Mouse (Mus musculus): ENCODE data around the gene Trove2. TPM values are rescaled to one million over a fixed set of nuclear protein-coding genes. Genes with fewer than 3 reads are reported as not detected.
A peak's percentile ranks its signal among the peaks of the same experiment; 100 is the strongest.
"Not testable (repeated sequence)": the region's sequence is repeated elsewhere in the genome, so short reads cannot be mapped to it uniquely, and the experiment has no call there.

Gene Trove2
- total RNA-seq, 2 experiments from 2014 or later, result 2.5 to 2.7 TPM

GRCm38 (mm10) chr1:143739361-143740350 is 37.2 kb downstream of the Trove2 start:
- ATAC-seq (replicated peaks; ENCODE audit: poor library complexity), result peak; percentile 78

DNA sequence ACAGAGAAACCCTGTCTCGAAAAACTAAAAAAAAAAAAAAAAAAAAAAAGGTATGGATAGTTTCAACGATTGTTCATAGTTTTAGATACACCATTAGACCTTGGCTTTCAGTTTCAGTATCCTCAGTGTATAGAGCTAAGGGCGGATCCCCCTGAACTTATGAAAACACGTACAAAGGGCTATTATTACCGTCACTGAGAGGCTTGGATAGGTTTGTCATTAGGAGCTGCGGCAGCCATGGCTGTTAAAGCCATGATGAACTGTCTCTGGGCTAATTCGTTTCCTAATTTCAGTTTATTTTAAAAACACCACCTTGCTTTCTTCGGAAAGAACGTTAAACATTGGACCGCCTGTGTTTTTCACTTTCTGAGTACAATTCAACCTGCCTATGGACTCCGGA is 38.1 kb downstream of the Trove2 start:
- peak; percentile 29; the same call in 1 of the 2 replicates for ATAC-seq (replicated peaks; ENCODE audit: poor library complexity)

DNA sequence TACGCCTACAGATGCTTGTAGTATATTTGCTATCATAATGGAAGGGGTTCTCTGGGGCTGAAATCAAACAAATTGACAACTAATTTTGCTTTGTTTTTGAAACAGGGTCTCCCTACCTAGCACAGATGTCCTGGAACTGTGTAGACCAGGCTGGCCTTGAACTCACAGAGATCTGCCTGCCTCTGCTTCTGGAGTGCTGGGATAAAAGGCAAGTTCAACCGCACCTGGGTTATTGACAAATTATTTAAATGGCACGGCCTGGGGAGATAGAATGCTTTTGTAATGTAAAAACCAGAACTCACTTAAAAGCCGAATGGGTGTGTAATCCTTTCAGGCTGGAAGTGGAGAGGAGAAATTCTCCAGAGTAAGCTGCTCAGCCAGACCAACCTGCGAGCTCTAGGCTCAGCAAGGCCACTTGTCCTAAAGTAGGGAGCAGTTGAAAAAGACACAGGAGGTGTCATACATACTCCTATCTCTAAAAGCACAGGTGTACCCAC is 42.9 kb downstream of the Trove2 start:
- no peak for ATAC-seq (replicated peaks; ENCODE audit: poor library complexity)

DNA sequence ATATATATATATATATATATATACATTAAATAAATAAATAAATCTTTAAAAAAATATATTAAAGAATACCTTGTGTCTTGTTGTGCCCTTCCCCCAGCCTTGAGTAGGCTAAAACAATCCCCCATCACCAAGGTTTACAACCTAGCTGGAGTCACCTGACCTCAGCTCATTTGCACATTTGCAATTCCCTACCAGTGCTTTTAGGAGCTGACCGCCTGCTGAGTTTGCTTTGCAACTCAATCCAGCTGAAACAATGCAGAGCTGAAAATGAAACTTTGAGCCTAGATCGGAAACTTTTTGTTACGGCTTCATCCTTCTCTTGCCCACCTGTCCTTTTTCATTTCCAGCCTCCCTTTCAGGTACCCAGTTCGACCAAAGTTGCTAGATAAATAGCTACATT is 45.2 kb downstream of the Trove2 start:
- no peak for ATAC-seq (replicated peaks; ENCODE audit: poor library complexity)

DNA sequence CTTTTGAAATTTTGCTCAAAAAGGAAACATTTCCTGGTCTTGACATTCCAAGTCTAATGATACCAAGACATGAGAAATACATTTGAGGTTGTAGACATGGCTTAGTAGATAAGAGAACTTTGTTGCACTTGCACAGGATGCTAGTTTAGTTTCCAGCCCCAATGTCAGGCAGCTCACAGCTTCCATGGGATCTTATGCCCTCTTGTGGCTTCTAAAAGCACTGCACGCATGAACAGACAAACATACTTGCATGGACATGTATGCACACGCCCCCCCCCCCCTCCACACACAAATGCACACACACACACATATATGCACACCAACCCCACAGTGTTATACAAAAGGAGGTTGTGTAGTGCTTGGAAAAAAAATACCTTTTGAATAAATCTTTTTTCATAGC is 46.0 kb downstream of the Trove2 start:
- peak; percentile 97 for ATAC-seq (replicated peaks; ENCODE audit: poor library complexity)

GRCm38 (mm10) chr1:143727701-143728445 is 49.0 kb downstream of the Trove2 start:
- no peak for ATAC-seq (replicated peaks; ENCODE audit: poor library complexity)

DNA sequence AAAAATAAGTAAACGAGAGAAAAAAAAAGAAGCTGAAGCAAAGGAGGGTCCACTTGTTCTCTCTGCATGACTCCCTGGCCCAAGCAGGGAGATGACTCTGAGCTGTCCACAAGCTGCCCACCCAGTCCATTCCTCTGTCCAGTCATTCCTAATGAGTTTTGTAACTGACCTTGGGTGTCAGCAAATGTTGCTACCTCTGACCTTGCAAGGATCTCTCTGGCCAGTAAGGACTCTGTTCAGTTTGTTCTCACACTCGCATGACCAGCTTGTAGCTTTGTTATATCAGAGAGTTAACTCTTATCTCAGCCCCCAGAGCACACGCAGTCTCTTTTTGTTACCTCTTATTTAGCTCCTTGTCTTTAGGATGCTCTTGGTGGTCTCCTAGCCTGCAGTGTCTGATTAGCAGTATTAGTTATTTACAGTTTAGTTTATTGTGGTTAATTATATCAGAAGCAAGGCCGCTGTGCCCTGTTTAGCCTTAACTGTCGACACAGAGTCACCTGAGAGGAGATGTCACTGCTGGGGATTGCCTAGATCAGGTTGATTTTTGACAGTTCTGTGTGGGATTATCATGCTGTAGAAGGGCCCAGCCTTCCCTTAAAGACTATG is 52.3 kb downstream of the Trove2 start:
- peak; percentile 90 for ATAC-seq (replicated peaks; ENCODE audit: poor library complexity)

DNA sequence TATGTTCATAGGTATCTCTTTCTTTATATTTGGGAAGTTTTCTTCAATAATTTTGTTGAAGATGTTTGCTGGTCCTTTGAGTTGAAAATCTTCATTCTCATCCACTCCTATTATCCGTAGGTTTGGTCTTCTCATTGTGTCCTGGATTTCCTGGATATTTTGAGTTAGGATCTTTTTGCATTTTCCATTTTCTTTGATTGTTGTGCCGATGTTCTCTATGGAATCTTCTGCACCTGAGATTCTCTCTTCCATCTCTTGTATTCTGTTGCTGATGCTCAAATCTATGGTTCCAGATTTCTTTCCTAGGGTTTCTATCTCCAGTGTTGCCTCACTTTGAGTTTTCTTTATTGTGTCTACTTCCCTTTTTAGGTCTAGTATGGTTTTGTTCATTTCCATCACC is 60.8 kb downstream of the Trove2 start, which contains the start of gene Glrx2:
Gene Glrx2 (plus strand): TSS at position 301 of the 400 bp plus-strand sequence.
- ATAC-seq (replicated peaks; ENCODE audit: poor library complexity), result not testable (repeated sequence)

- peak; percentile 50 for ATAC-seq (replicated peaks; ENCODE audit: poor library complexity)
Observed at GRCm38 (mm10) chr1:143710627-143710976, 66.3 kb downstream of the Trove2 start.

DNA sequence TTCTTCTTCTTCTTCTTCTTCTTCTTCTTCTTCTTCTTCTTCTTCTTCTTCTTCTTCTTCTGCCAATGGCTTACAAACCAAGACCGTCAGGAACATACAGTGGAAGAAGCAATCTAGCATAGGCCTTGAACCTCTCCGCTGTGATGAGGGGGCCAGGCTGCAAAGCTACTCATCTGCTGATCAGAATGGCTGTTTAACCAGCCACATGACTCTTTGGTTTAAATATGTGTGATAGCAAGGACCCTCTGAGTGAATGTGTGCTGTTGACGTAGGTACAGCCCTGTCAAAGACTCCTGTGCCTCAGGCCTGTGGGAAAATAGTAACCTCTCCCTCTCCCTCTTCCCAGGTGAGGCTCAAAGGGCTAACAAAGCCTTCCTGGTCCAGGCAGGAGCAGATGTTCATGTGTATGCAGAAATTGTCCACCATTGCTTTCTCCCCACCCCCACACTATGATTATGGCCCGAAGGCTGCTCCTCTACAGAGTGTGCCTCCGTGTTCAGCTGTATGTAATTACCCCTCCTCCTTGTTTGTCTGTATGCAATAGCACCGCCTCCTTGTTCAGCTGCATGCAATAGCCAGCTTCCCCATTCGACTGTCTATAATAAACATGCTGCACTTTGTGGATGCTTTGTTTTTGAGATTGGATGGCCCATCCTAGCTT is 66.8 kb downstream of the Trove2 start:
- ATAC-seq (replicated peaks; ENCODE audit: poor library complexity), result peak; percentile 96

DNA sequence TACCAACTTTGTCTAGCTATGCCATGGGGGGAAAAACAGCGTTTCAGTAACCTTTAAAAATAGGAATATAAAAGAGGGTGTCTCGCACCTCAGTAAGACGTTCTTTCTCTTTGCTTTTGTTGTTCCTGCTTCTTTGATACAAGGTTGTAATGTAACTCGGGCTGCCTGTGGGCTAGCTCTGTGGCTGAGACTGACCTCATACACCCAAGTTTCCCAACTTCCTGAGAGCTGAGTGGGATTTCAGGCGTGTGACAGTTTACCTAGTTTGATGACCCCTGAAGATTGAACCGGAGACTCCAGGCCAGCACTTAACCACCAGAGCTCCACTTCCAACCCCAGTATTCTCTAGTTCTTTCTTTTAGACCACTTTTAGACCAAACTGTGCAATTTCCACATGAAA is 68.5 kb downstream of the Trove2 start:
- peak; percentile 83 for ATAC-seq (replicated peaks; ENCODE audit: poor library complexity)

GRCm38 (mm10) chr1:143707006-143707405 is 69.9 kb downstream of the Trove2 start:
- ATAC-seq (replicated peaks; ENCODE audit: poor library complexity), result no peak

GRCm38 (mm10) chr1:143702741-143703262 is 74.1 kb downstream of the Trove2 start, which contains the start of gene Cdc73:
Gene Cdc73 (minus strand): TSS chr1:143702893.
- ATAC-seq (replicated peaks; ENCODE audit: poor library complexity), result peak; percentile 92

DNA sequence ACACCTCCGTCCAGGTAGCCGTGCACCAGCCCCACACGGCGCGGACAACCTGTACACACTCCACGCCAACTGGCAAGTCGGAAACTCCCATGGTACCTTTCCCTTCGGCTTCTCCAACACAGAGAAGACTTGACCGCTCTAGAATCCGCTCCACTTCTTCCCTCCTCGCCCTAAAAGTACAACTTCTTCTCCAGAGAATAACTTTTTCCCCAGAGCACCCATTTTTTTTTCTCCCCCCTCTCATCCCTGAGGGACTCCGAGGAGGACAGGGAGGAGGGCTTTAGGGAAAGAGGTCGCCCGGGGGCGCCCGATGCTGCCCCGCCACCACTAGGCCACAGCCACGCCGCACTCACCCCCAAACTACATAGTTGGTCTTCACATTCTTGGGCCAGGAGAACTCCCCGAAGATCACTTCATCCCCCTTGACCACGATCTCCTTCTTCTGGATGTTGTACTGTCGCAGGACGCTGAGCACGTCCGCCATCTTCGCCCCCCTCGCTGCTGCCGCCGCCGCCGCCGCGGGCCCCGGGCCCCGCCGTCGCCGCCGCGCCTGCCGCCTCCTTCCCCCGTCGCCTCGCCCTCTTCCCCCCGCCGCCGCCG is 74.6 kb downstream of the Trove2 start:
- peak; percentile 49 for ATAC-seq (replicated peaks; ENCODE audit: poor library complexity)

GRCm38 (mm10) chr1:143701736-143702135 is 75.1 kb downstream of the Trove2 start:
- ATAC-seq (replicated peaks; ENCODE audit: poor library complexity), result no peak

Other genes with a start within 250 kb of the Trove2 start
- gene B3galt2, start 136.4 kb downstream of the Trove2 start, total RNA-seq (2015), result not detected in 2 replicates
- under 0.01 TPM in 1 of 2 replicates, not detected in the other for gene B3galt2, start 136.4 kb downstream of the Trove2 start, total RNA-seq (2017)
- gene Cdc73, start 74.2 kb downstream of the Trove2 start, total RNA-seq (2015), result 68.6 TPM in 2 replicates
- gene Cdc73, start 74.2 kb downstream of the Trove2 start, total RNA-seq (2017), result 8.0 and 17.6 TPM in 2 replicates
- gene Glrx2, start 60.7 kb downstream of the Trove2 start, total RNA-seq (2015), result 82.6 and 87.7 TPM in 2 replicates
- 31.9 and 37.4 TPM in 2 replicates for gene Glrx2, start 60.7 kb downstream of the Trove2 start, total RNA-seq (2017)
- 177 and 198 TPM in 2 replicates for gene Uchl5, start 204 bp upstream of the Trove2 start, total RNA-seq (2015)
- gene Uchl5, start 204 bp upstream of the Trove2 start, total RNA-seq (2017), result 195 and 207 TPM in 2 replicates
- gene Rgs2, start 227.1 kb upstream of the Trove2 start, total RNA-seq (2015), result 137 and 196 TPM in 2 replicates
- gene Rgs2, start 227.1 kb upstream of the Trove2 start, total RNA-seq (2017), result 73.7 and 95.2 TPM in 2 replicates

Data from megakaryocyte progenitor cell, adult 5-6 weeks (primary cell).